Mouse (Mus musculus): ENCODE measurements at regions not wholly inside any gene's neighbourhood (a gene's known extent, or its start where the extent isn't known, plus 50 kb on each side); places are given as distances from the start of the nearest gene placed in this dataset.

- no peak for DNase-seq (ENCODE audit: low read depth)
These were observed 389.1 kb downstream of the Vrk1 start for GRCm38 (mm10) chr12:106399085-106399484.

GRCm38 (mm10) chr12:106411075-106411474 is 401.0 kb downstream of the Vrk1 start:
- DNase-seq (ENCODE audit: low read depth) = peak; percentile 2

- no peak for DNase-seq (ENCODE audit: low read depth)
These were observed 416.6 kb downstream of the Vrk1 start for GRCm38 (mm10) chr12:106426631-106427030.

- DNase-seq (ENCODE audit: low read depth) = no peak
These were observed 420.0 kb downstream of the Vrk1 start for GRCm38 (mm10) chr12:106429991-106430390.

GRCm38 (mm10) chr12:106445151-106445550 is 435.1 kb downstream of the Vrk1 start:
- no peak for DNase-seq (ENCODE audit: low read depth)

GRCm38 (mm10) chr12:106445976-106446375 is 435.9 kb downstream of the Vrk1 start:
- DNase-seq (ENCODE audit: low read depth) = no peak

GRCm38 (mm10) chr12:106446876-106447532 is 437.0 kb downstream of the Vrk1 start:
- DNase-seq (ENCODE audit: low read depth) = no peak

- DNase-seq (ENCODE audit: low read depth) = no peak
These were observed 438.5 kb downstream of the Vrk1 start for GRCm38 (mm10) chr12:106448551-106448950.

GRCm38 (mm10) chr12:106453491-106453890 is 443.5 kb downstream of the Vrk1 start:
- no peak for DNase-seq (ENCODE audit: low read depth)

- no peak for DNase-seq (ENCODE audit: low read depth)
These were observed 448.2 kb downstream of the Vrk1 start for GRCm38 (mm10) chr12:106458215-106458614.

GRCm38 (mm10) chr12:106460650-106461049 is 450.6 kb downstream of the Vrk1 start:
- no peak for DNase-seq (ENCODE audit: low read depth)

GRCm38 (mm10) chr12:106462281-106462680 is 452.3 kb downstream of the Vrk1 start:
- no peak for DNase-seq (ENCODE audit: low read depth)

- no peak for DNase-seq (ENCODE audit: low read depth)
These were observed 454.7 kb downstream of the Vrk1 start for GRCm38 (mm10) chr12:106464701-106465100.

GRCm38 (mm10) chr12:106468173-106468860 is 458.3 kb downstream of the Vrk1 start:
- no peak for DNase-seq (ENCODE audit: low read depth)

GRCm38 (mm10) chr12:106474501-106475165 is 464.6 kb downstream of the Vrk1 start:
- no peak for DNase-seq (ENCODE audit: low read depth)

GRCm38 (mm10) chr12:106475486-106476050 is 465.5 kb downstream of the Vrk1 start:
- no peak for DNase-seq (ENCODE audit: low read depth)

- DNase-seq (ENCODE audit: low read depth) = no peak
These were observed 467.1 kb downstream of the Vrk1 start for GRCm38 (mm10) chr12:106477040-106477665.

GRCm38 (mm10) chr12:106477731-106478130 is 467.7 kb downstream of the Vrk1 start:
- DNase-seq (ENCODE audit: low read depth) = no peak

GRCm38 (mm10) chr12:106478381-106478781 is 468.4 kb downstream of the Vrk1 start:
- DNase-seq (ENCODE audit: low read depth) = no peak

- DNase-seq (ENCODE audit: low read depth) = no peak
These were observed 469.2 kb downstream of the Vrk1 start for GRCm38 (mm10) chr12:106479067-106479877.

GRCm38 (mm10) chr12:106479878-106480194 is 469.8 kb downstream of the Vrk1 start:
- DNase-seq (ENCODE audit: low read depth) = no peak

All from NIH3T3 (cell line).